Mouse (Mus musculus): ENCODE data around the gene Krt39. TPM values are rescaled to one million over a fixed set of nuclear protein-coding genes. Genes with fewer than 3 reads are reported as not detected.

Krt39 gene
- polyA plus RNA-seq, 1 experiment = not detected

GRCm38 (mm10) chr11:99539721-99540120 lies 18.6 kb upstream of the Krt39 start:
- H3K27ac ChIP-seq (ENCODE audit: insufficient read depth, low read length) = no peak overlapping the region

GRCm38 (mm10) chr11:99514098-99514497 lies 7.0 kb downstream of the Krt39 start:
- TF ChIP-seq CTCF (IDR thresholded peaks at IDR 0.05; ENCODE audit: borderline replicate concordance, insufficient read depth, low read length) (no peak), POLR2A (IDR thresholded peaks at IDR 0.05; ENCODE audit: low read depth, low read length) (no peak)

More at GRCm38 (mm10) chr11:99539721-99540120, 18.6 kb upstream of the Krt39 start:
- H3K4me1 ChIP-seq (ENCODE audit: control insufficient read depth, insufficient read depth, low read length) = no peaks in the 10 kb centered on the region
- no peak for TF ChIP-seq CTCF (IDR thresholded peaks at IDR 0.05; ENCODE audit: borderline replicate concordance, insufficient read depth, low read length)
- no peak for TF ChIP-seq POLR2A (IDR thresholded peaks at IDR 0.05; ENCODE audit: low read depth, low read length)
- no peak overlapping the region for H3K4me3 ChIP-seq (ENCODE audit: insufficient read depth, low read length)

GRCm38 (mm10) chr11:99500095-99500805 lies 20.9 kb downstream of the Krt39 start:
- no peak for TF ChIP-seq CTCF (IDR thresholded peaks at IDR 0.05; ENCODE audit: borderline replicate concordance, insufficient read depth, low read length)
- TF ChIP-seq POLR2A (IDR thresholded peaks at IDR 0.05; ENCODE audit: low read depth, low read length) = no peak
- Histone ChIP-seq H3K4me3 (ENCODE audit: insufficient read depth, low read length) (no peak overlapping the region), H3K4me1 (ENCODE audit: control insufficient read depth, insufficient read depth, low read length) (no peaks in the 10 kb centered on the region), H3K27ac (ENCODE audit: insufficient read depth, low read length) (no peak overlapping the region)

More at GRCm38 (mm10) chr11:99514098-99514497, 7.0 kb downstream of the Krt39 start:
- Histone ChIP-seq H3K4me1 (ENCODE audit: control insufficient read depth, insufficient read depth, low read length) (no peaks in the 10 kb centered on the region), H3K27ac (ENCODE audit: insufficient read depth, low read length) (no peak overlapping the region), H3K4me3 (ENCODE audit: insufficient read depth, low read length) (no peak overlapping the region)

- no peak overlapping the region for H3K27ac ChIP-seq (ENCODE audit: insufficient read depth, low read length)
- no peak for TF ChIP-seq POLR2A (IDR thresholded peaks at IDR 0.05; ENCODE audit: low read depth, low read length)
- no peak for TF ChIP-seq CTCF (IDR thresholded peaks at IDR 0.05; ENCODE audit: borderline replicate concordance, insufficient read depth, low read length)
- H3K4me3 ChIP-seq (ENCODE audit: insufficient read depth, low read length) = no peak overlapping the region
- H3K4me1 ChIP-seq (ENCODE audit: control insufficient read depth, insufficient read depth, low read length) = no peaks in the 10 kb centered on the region
Observed at GRCm38 (mm10) chr11:99496460-99496859, 24.7 kb downstream of the Krt39 start.

- Histone ChIP-seq H3K27ac (ENCODE audit: insufficient read depth, low read length) (no peak overlapping the region), H3K4me3 (ENCODE audit: insufficient read depth, low read length) (no peak overlapping the region), H3K4me1 (ENCODE audit: control insufficient read depth, insufficient read depth, low read length) (no peaks in the 10 kb centered on the region)
- TF ChIP-seq POLR2A (IDR thresholded peaks at IDR 0.05; ENCODE audit: low read depth, low read length) = no peak
- TF ChIP-seq CTCF (IDR thresholded peaks at IDR 0.05; ENCODE audit: borderline replicate concordance, insufficient read depth, low read length) = no peak
Observed at GRCm38 (mm10) chr11:99494741-99495140, 26.4 kb downstream of the Krt39 start.

- TF ChIP-seq CTCF (IDR thresholded peaks at IDR 0.05; ENCODE audit: borderline replicate concordance, insufficient read depth, low read length) (no peak), POLR2A (IDR thresholded peaks at IDR 0.05; ENCODE audit: low read depth, low read length) (no peak)
- H3K4me1 ChIP-seq (ENCODE audit: control insufficient read depth, insufficient read depth, low read length) = no peaks in the 10 kb centered on the region
- no peak overlapping the region for H3K27ac ChIP-seq (ENCODE audit: insufficient read depth, low read length)
- H3K4me3 ChIP-seq (ENCODE audit: insufficient read depth, low read length) = no peak overlapping the region
Observed at GRCm38 (mm10) chr11:99493574-99493850, 27.6 kb downstream of the Krt39 start.

GRCm38 (mm10) chr11:99492733-99493573 lies 28.2 kb downstream of the Krt39 start, which contains the start of gene Krt23:
Krt23 (minus strand) TSS chr11:99493137.
- H3K4me3 ChIP-seq (ENCODE audit: insufficient read depth, low read length) = no peak within 1 kb of the TSS
- H3K27ac ChIP-seq (ENCODE audit: insufficient read depth, low read length) = no peak within 1 kb of the TSS
- H3K4me1 ChIP-seq (ENCODE audit: control insufficient read depth, insufficient read depth, low read length) = no peaks in the 10 kb centered on the region
- no peak for TF ChIP-seq CTCF (IDR thresholded peaks at IDR 0.05; ENCODE audit: borderline replicate concordance, insufficient read depth, low read length)
- no peak for TF ChIP-seq POLR2A (IDR thresholded peaks at IDR 0.05; ENCODE audit: low read depth, low read length)

GRCm38 (mm10) chr11:99491040-99491439 lies 30.1 kb downstream of the Krt39 start:
- Histone ChIP-seq H3K4me3 (ENCODE audit: insufficient read depth, low read length) (no peak overlapping the region), H3K27ac (ENCODE audit: insufficient read depth, low read length) (no peak overlapping the region), H3K4me1 (ENCODE audit: control insufficient read depth, insufficient read depth, low read length) (no peaks in the 10 kb centered on the region)
- TF ChIP-seq POLR2A (IDR thresholded peaks at IDR 0.05; ENCODE audit: low read depth, low read length) (no peak), CTCF (IDR thresholded peaks at IDR 0.05; ENCODE audit: borderline replicate concordance, insufficient read depth, low read length) (no peak)

- H3K4me1 ChIP-seq (ENCODE audit: control insufficient read depth, insufficient read depth, low read length) = no peaks in the 10 kb centered on the region
- no peak overlapping the region for H3K27ac ChIP-seq (ENCODE audit: insufficient read depth, low read length)
- TF ChIP-seq CTCF (IDR thresholded peaks at IDR 0.05; ENCODE audit: borderline replicate concordance, insufficient read depth, low read length) (no peak), POLR2A (IDR thresholded peaks at IDR 0.05; ENCODE audit: low read depth, low read length) (no peak)
- H3K4me3 ChIP-seq (ENCODE audit: insufficient read depth, low read length) = no peak overlapping the region
Observed at GRCm38 (mm10) chr11:99490624-99491023, 30.5 kb downstream of the Krt39 start.

GRCm38 (mm10) chr11:99489233-99489632 lies 31.9 kb downstream of the Krt39 start:
- Histone ChIP-seq H3K4me3 (ENCODE audit: insufficient read depth, low read length) (no peak overlapping the region), H3K4me1 (ENCODE audit: control insufficient read depth, insufficient read depth, low read length) (no peaks in the 10 kb centered on the region), H3K27ac (ENCODE audit: insufficient read depth, low read length) (no peak overlapping the region)
- no peak for TF ChIP-seq CTCF (IDR thresholded peaks at IDR 0.05; ENCODE audit: borderline replicate concordance, insufficient read depth, low read length)
- no peak for TF ChIP-seq POLR2A (IDR thresholded peaks at IDR 0.05; ENCODE audit: low read depth, low read length)

Data from embryonic fibroblast, embryonic 13.5 days (primary cell).